Mouse (Mus musculus): ENCODE data around the gene 2510039O18Rik. TPM values are rescaled to one million over a fixed set of nuclear protein-coding genes. Genes with fewer than 3 reads are reported as not detected.

The 2510039O18Rik gene
- total and polyA plus RNA-seq, 3 experiments: 23.9 to 32.8 (median 27.9) TPM

DNA sequence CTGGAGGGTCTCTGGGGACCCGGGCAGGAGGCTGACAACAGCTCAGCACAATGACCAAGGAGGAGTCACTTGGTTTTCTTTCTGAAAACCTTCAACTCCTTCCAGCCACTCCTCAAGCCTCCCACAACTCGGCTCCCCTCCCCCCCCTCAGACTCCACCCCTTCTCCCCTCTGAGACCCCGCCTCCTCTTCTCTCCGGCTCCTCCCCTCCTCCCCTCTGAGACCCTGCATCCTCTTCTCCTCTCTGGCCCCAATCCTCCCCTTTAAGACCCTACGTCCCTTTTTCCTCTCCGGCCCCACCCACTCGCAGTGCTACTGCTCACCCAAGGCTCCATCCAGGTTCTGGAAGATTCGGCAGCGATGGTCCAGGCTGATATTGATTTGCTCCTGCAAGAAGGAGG, 12.6 kb upstream of the 2510039O18Rik start:
- no peak for TF ChIP-seq JUND (conservative IDR thresholded peaks at IDR 0.05; ENCODE audit: low read depth, low read length)
- no peak for TF ChIP-seq MAZ (IDR thresholded peaks at IDR 0.05; ENCODE audit: low read depth, low read length)
- no peak for TF ChIP-seq ELF1 (IDR thresholded peaks at IDR 0.05; ENCODE audit: low read depth, low read length)
- TF ChIP-seq MEF2A (IDR thresholded peaks at IDR 0.05; ENCODE audit: borderline replicate concordance, low read depth, low read length): no peak
- TF ChIP-seq USF2 (conservative IDR thresholded peaks at IDR 0.05; ENCODE audit: low read depth, low read length): no peak
- no peak overlapping the region for H3K4me2 ChIP-seq (ENCODE audit: insufficient read depth, low read depth, poor library complexity, severe bottlenecking)
- H3K27ac ChIP-seq (ENCODE audit: insufficient read depth, low read depth): no peak overlapping the region
- in situ Hi-C loops (cut with MboI; ENCODE audit: low pct_ligation_motif_present, low pct_unique_long_range_greater_than_20kb, low sequenced_read_pairs): no loop called here
- H3K4me3 ChIP-seq (replicated peaks in 1 of 3; ENCODE audit: low read depth in 2 of 3, low read length in 2 of 3, poor library complexity in 1 of 3): no peak overlapping the region
- H3K9me3 ChIP-seq (replicated peaks; ENCODE audit: low read length): peaks cover 5% of the 10 kb centered on the region
- H3K27me3 ChIP-seq (replicated peaks): peaks cover 11% of the 10 kb centered on the region
- peaks cover 10 to 13% of the 10 kb centered on the region in 2 experiments for H3K4me1 ChIP-seq (ENCODE audit: control insufficient read depth in 1 of 2, insufficient read depth in 2 of 2)
- dilution Hi-C loops (cut with MboI; ENCODE audit: extremely low pct_ligation_motif_present, extremely low pct_unique_long_range_greater_than_20kb, low sequenced_read_pairs): no loop called here
- no peaks in the 10 kb centered on the region for H3K79me2 ChIP-seq (replicated peaks; ENCODE audit: control insufficient read depth, extremely low read depth, insufficient read depth, poor library complexity, severe bottlenecking)
- no peaks in the 10 kb centered on the region for H3K36me3 ChIP-seq (replicated peaks in 1 of 2; ENCODE audit: control insufficient read depth in 1 of 2, insufficient read depth in 1 of 2, low read length in 1 of 2)
- H3K9ac ChIP-seq (ENCODE audit: insufficient read depth, low read depth): no peak overlapping the region
- DNase-seq (ENCODE audit: extremely low read depth): no peak

DNA sequence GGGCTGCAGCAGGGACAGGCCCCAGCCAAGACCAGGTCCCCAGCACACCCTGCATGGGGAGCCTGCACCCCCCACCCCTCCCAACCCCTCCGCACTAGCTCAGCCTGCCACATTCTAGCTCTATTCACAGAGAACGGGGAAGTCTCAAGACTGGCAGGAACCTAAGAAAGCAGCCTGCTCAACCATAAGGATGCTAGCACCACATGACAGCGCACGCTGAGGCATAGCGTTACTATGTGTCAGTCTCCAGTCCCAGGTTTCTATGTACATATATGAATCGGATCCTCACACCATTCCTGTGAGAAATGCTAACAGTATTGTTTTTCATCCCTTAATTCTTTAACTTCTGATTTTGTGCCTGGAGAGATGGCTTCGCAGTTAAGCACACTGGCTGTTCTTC, 12.2 kb upstream of the 2510039O18Rik start:
- no peak overlapping the region for H3K9ac ChIP-seq (ENCODE audit: insufficient read depth, low read depth)
- H3K36me3 ChIP-seq (replicated peaks in 1 of 2; ENCODE audit: control insufficient read depth in 1 of 2, insufficient read depth in 1 of 2, low read length in 1 of 2): no peaks in the 10 kb centered on the region
- peaks cover 10 to 13% of the 10 kb centered on the region in 2 experiments for H3K4me1 ChIP-seq (ENCODE audit: control insufficient read depth in 1 of 2, insufficient read depth in 2 of 2)
- dilution Hi-C loops (cut with MboI; ENCODE audit: extremely low pct_ligation_motif_present, extremely low pct_unique_long_range_greater_than_20kb, low sequenced_read_pairs) (no loop called here), in situ Hi-C loops (cut with MboI; ENCODE audit: low pct_ligation_motif_present, low pct_unique_long_range_greater_than_20kb, low sequenced_read_pairs) (no loop called here)
- H3K27me3 ChIP-seq (replicated peaks): peaks cover 11% of the 10 kb centered on the region
- TF ChIP-seq BHLHE40 (IDR thresholded peaks at IDR 0.05; ENCODE audit: low read depth, low read length) (no peak), ZC3H11A (IDR thresholded peaks at IDR 0.05; ENCODE audit: low read depth, low read length) (no peak), MXI1 (IDR thresholded peaks at IDR 0.05; ENCODE audit: low read depth, low read length) (no peak), GABPA (IDR thresholded peaks at IDR 0.05; ENCODE audit: insufficient replicate concordance, low read depth, low read length) (no peak), ETS1 (conservative IDR thresholded peaks at IDR 0.05; ENCODE audit: low read depth, low read length) (no peak), NRF1 (IDR thresholded peaks at IDR 0.05; ENCODE audit: low read depth, low read length) (no peak)
- H3K27ac ChIP-seq (ENCODE audit: insufficient read depth, low read depth): no peak overlapping the region
- no peaks in the 10 kb centered on the region for H3K79me2 ChIP-seq (replicated peaks; ENCODE audit: control insufficient read depth, extremely low read depth, insufficient read depth, poor library complexity, severe bottlenecking)
- no peak for DNase-seq (ENCODE audit: extremely low read depth)
- peaks cover 5% of the 10 kb centered on the region for H3K9me3 ChIP-seq (replicated peaks; ENCODE audit: low read length)
- no peak overlapping the region for H3K4me3 ChIP-seq (replicated peaks in 1 of 3; ENCODE audit: low read depth in 2 of 3, low read length in 2 of 3, poor library complexity in 1 of 3)
- H3K4me2 ChIP-seq (ENCODE audit: insufficient read depth, low read depth, poor library complexity, severe bottlenecking): no peak overlapping the region

DNA sequence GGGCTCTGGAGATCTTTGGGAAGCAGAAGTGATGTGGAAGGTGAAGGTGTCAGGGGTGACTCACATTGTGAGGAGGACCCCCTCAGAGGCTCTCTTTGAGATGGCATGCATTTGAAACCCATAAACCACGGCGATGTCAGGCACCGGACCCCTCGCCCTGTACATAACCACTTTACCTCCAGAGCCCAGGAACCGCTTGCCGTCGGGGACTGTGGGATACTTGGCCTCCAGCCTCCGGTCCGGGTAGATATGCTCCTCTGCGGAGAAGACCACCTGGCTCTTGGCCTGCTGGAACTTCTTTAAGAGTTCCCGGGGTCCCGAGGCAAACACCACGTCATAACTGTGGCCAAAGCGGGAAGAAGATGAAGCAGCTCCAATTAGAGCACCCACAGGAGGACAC, 9.7 kb upstream of the 2510039O18Rik start:
- Histone ChIP-seq H3K79me2 (replicated peaks; ENCODE audit: control insufficient read depth, extremely low read depth, insufficient read depth, poor library complexity, severe bottlenecking) (no peaks in the 10 kb centered on the region), H3K4me2 (ENCODE audit: insufficient read depth, low read depth, poor library complexity, severe bottlenecking) (no peak overlapping the region), H3K4me1 (ENCODE audit: control insufficient read depth in 1 of 2, insufficient read depth in 2 of 2) (peaks cover 12 to 14% of the 10 kb centered on the region in 2 experiments), H3K4me3 (replicated peaks in 1 of 3; ENCODE audit: low read depth in 2 of 3, low read length in 2 of 3, poor library complexity in 1 of 3) (no peak overlapping the region), H3K36me3 (replicated peaks in 1 of 2; ENCODE audit: control insufficient read depth in 1 of 2, insufficient read depth in 1 of 2, low read length in 1 of 2) (no peaks in the 10 kb centered on the region), H3K9me3 (replicated peaks; ENCODE audit: low read length) (no peaks in the 10 kb centered on the region), H3K27ac (ENCODE audit: insufficient read depth, low read depth) (no peak overlapping the region), H3K27me3 (replicated peaks) (peaks cover 31% of the 10 kb centered on the region), H3K9ac (ENCODE audit: insufficient read depth, low read depth) (no peak overlapping the region)
- no peak for TF ChIP-seq GABPA (IDR thresholded peaks at IDR 0.05; ENCODE audit: insufficient replicate concordance, low read depth, low read length)
- no peak for TF ChIP-seq UBTF (IDR thresholded peaks at IDR 0.05; ENCODE audit: low read depth, low read length)
- no peak for TF ChIP-seq TBP (conservative IDR thresholded peaks at IDR 0.05; ENCODE audit: low read depth, low read length)
- no peak for TF ChIP-seq MXI1 (IDR thresholded peaks at IDR 0.05; ENCODE audit: low read depth, low read length)
- no peak for TF ChIP-seq JUND (conservative IDR thresholded peaks at IDR 0.05; ENCODE audit: low read depth, low read length)
- no peak for TF ChIP-seq MAFK (IDR thresholded peaks at IDR 0.05; ENCODE audit: insufficient replicate concordance, low read length)
- no peak for TF ChIP-seq IRF4 (IDR thresholded peaks at IDR 0.05; ENCODE audit: low read depth, low read length)
- TF ChIP-seq CTCF (conservative IDR thresholded peaks at IDR 0.05 in 1 of 2, IDR thresholded peaks at IDR 0.05 in 1 of 2; ENCODE audit: low read depth in 2 of 2, low read length in 2 of 2): no peak
- TF ChIP-seq USF1 (IDR thresholded peaks at IDR 0.05; ENCODE audit: low read depth, low read length): no peak
- TF ChIP-seq POLR2A (IDR thresholded peaks at IDR 0.05; ENCODE audit: low read depth, low read length): no peak
- TF ChIP-seq NELFE (IDR thresholded peaks at IDR 0.05; ENCODE audit: low read depth, low read length): no peak
- no peak for TF ChIP-seq EP300 (IDR thresholded peaks at IDR 0.05; ENCODE audit: low read length)
- no peak for TF ChIP-seq ZMIZ1 (IDR thresholded peaks at IDR 0.05; ENCODE audit: low read depth, low read length)
- no peak for TF ChIP-seq SMC3 (IDR thresholded peaks at IDR 0.05; ENCODE audit: low read depth, low read length)
- no peak for TF ChIP-seq E2F4 (IDR thresholded peaks at IDR 0.05; ENCODE audit: insufficient replicate concordance, low read depth, low read length)
- in situ Hi-C loops (cut with MboI; ENCODE audit: low pct_ligation_motif_present, low pct_unique_long_range_greater_than_20kb, low sequenced_read_pairs) (no loop called here), dilution Hi-C loops (cut with MboI; ENCODE audit: extremely low pct_ligation_motif_present, extremely low pct_unique_long_range_greater_than_20kb, low sequenced_read_pairs) (no loop called here)
- DNase-seq (ENCODE audit: extremely low read depth): no peak

All from CH12.LX (cell line).